Mouse (Mus musculus) ovary, adult 18-20 months (tissue): ENCODE results near the gene Fkbp1a.

Source experiments
- DNase-seq: peaks from one replicate; pipeline ENCODE4 v3.0.0; 2022; ENCODE audit warnings: low spot score, mixed read lengths

The Fkbp1a gene

GRCm38 (mm10) chr2:151542323-151543062, at the start of gene Fkbp1a:
Fkbp1a (plus strand) TSS chr2:151542483.
- DNase-seq, result peak; percentile 96

- DNase-seq, result peak; percentile 85
Observed at GRCm38 (mm10) chr2:151494035-151494803, 48.1 kb upstream of the Fkbp1a start, which contains the start of gene Nsfl1c. Nsfl1c (plus strand) TSS chr2:151494182.

GRCm38 (mm10) chr2:151498358-151498757, 43.9 kb upstream of the Fkbp1a start:
- DNase-seq, result no peak

- DNase-seq, result no peak
Observed at GRCm38 (mm10) chr2:151500442-151501007, 41.8 kb upstream of the Fkbp1a start.

- DNase-seq, result no peak
Observed at GRCm38 (mm10) chr2:151504226-151504625, 38.1 kb upstream of the Fkbp1a start.

GRCm38 (mm10) chr2:151512199-151512598, 30.1 kb upstream of the Fkbp1a start:
- DNase-seq, result no peak

GRCm38 (mm10) chr2:151513525-151514285, 28.6 kb upstream of the Fkbp1a start:
- DNase-seq, result no peak

- DNase-seq, result no peak
Observed at GRCm38 (mm10) chr2:151519000-151519399, 23.3 kb upstream of the Fkbp1a start.

GRCm38 (mm10) chr2:151524324-151525041, 17.8 kb upstream of the Fkbp1a start:
- no peak for DNase-seq

GRCm38 (mm10) chr2:151525520-151525919, 16.8 kb upstream of the Fkbp1a start:
- no peak for DNase-seq

GRCm38 (mm10) chr2:151528066-151528465, 14.2 kb upstream of the Fkbp1a start:
- no peak for DNase-seq

- no peak for DNase-seq
Observed at GRCm38 (mm10) chr2:151529169-151529568, 13.1 kb upstream of the Fkbp1a start.

- no peak for DNase-seq
Observed at GRCm38 (mm10) chr2:151530378-151531230, 11.7 kb upstream of the Fkbp1a start.

GRCm38 (mm10) chr2:151533632-151534031, 8.7 kb upstream of the Fkbp1a start:
- no peak for DNase-seq

- no peak for DNase-seq
Observed at GRCm38 (mm10) chr2:151535961-151536617, 6.2 kb upstream of the Fkbp1a start.

GRCm38 (mm10) chr2:151536618-151536974, 5.7 kb upstream of the Fkbp1a start:
- DNase-seq, result peak; percentile 31

GRCm38 (mm10) chr2:151538646-151539045, 3.6 kb upstream of the Fkbp1a start:
- DNase-seq, result no peak

GRCm38 (mm10) chr2:151543063-151543895, 996 bp downstream of the Fkbp1a start:
- DNase-seq, result peak; percentile 11

- no peak for DNase-seq
Observed at GRCm38 (mm10) chr2:151544673-151545072, 2.4 kb downstream of the Fkbp1a start.
